Mouse (Mus musculus): ENCODE results near the gene Krt82. TPM values are rescaled to one million over a fixed set of nuclear protein-coding genes. Genes with fewer than 3 reads are reported as not detected.

The Krt82 gene
- total RNA-seq, 2 experiments from 2014 or later: not detected

- DNase-seq: no peak
Measured at GRCm38 (mm10) chr15:101508247-101508646, 42.2 kb downstream of the Krt82 start.

- DNase-seq: no peak
Measured at GRCm38 (mm10) chr15:101506896-101507758, 43.3 kb downstream of the Krt82 start.

GRCm38 (mm10) chr15:101497181-101497580 is 53.3 kb downstream of the Krt82 start:
- DNase-seq: no peak

- DNase-seq: no peak
Measured at GRCm38 (mm10) chr15:101495266-101495665, 55.2 kb downstream of the Krt82 start.

DNA sequence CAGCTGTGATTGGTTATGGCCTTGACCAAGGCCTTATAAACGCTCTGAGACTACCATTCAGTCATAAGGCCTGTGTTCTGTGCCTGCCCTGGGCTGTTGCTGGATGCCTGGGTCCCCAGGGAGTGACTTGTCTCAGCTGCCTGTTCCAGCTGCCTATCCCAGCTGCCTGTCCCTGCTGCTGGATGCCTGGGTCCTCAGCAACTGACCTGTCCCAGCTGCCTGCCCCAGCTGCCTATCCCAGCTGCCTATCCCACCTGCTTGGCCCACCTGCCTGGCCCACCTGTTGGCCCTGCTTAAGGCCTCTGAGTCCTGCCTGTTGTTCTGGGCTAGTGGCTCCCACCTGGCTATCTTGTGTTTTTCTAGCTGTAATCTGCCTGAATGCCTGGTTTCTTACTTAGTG is 56.3 kb downstream of the Krt82 start:
- no peak for DNase-seq

DNA sequence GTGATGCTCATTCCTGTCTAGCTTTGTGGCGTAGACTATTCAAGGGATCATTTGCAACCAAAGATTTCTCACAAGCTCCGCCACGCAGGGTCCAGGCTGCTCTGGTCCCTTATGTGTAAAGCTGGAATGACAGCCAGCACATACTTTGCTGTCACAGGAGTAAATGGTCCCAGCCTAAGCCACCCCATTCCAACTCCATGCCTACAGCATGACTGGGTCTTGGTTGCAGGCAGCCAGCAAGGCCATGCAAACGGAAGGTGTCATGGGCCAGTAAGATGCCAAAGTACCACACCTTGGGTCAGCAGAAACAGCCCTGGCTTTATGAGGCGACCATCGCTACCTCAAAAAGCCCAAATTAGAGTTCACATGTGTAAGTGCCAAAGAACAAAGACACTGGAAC is 56.8 kb downstream of the Krt82 start:
- no peak for DNase-seq

DNA sequence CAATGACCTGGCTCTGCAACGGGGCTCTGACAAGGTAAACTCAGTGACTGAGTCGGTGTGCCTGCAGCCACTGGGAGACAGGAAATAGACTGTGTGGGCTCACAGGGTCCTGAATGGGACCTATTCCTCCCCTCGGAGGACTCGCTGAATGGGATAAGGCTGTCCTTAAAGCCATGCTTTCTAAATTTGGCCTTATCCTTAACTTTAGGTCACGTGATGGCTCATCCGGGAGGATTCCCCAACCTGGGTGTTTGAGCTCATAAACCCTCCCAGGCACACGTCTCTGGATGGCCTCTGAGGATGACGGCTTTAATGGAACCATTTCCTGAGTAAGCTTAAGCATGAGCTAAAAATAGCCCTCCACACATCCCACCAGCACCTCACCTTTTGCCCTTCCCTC is 57.7 kb downstream of the Krt82 start:
- no peak for DNase-seq

GRCm38 (mm10) chr15:101491431-101491830 is 59.0 kb downstream of the Krt82 start, which contains the start of gene Krt83:
TSS of gene Krt83 (minus strand) at chr15:101491512.
- DNase-seq: no peak

Small RNAs within 50 kb of the gene (microRNA-seq; reads per million reads assigned to microRNA genes)
- gene Gm44393 (0 reads per million in 2 experiments), gene Gm44460 (0 reads per million in 2 experiments)

Other genes with a start within 250 kb of the Krt82 start
- under 1 TPM in 1 of 2 experiments, not detected in 1; 0.46 TPM for gene Krt80, start 180.5 kb downstream of the Krt82 start, total RNA-seq (2021)
- gene Krt7, start 139.6 kb downstream of the Krt82 start, total RNA-seq (2021): not detected
- gene Krt87, start 111.9 kb downstream of the Krt82 start, total RNA-seq (2021): under 1 TPM; 0.48 to 0.77 TPM
- gene Krt88, start 102.9 kb downstream of the Krt82 start, total RNA-seq (2021): not detected
- not detected for gene Krt81, start 86.9 kb downstream of the Krt82 start, total RNA-seq (2021)
- gene Krt86, start 77.2 kb downstream of the Krt82 start, total RNA-seq (2021): not detected
- not detected for gene Krt83, start 59.2 kb downstream of the Krt82 start, total RNA-seq (2021)
- not detected for gene Gm49425, start 33.4 kb downstream of the Krt82 start, total RNA-seq (2021)
- gene Krt84, start 17.8 kb downstream of the Krt82 start, total RNA-seq (2021): not detected
- not detected for gene Krt90, start 12.3 kb upstream of the Krt82 start, total RNA-seq (2021)
- not detected for gene Krt75, start 23.2 kb upstream of the Krt82 start, total RNA-seq (2021)
- gene Gm5414, start 77.5 kb upstream of the Krt82 start, total RNA-seq (2021): not detected
- gene Gm5478, start 96.7 kb upstream of the Krt82 start, total RNA-seq (2021): not detected
- gene Krt6b, start 129.6 kb upstream of the Krt82 start, total RNA-seq (2021): not detected
- not detected for gene Krt6a, start 143.6 kb upstream of the Krt82 start, total RNA-seq (2021)
- gene Krt5, start 162.2 kb upstream of the Krt82 start, total RNA-seq (2021): under 1 TPM; 0.56 to 0.85 TPM
- gene Krt71, start 192.4 kb upstream of the Krt82 start, total RNA-seq (2021): not detected
- gene Krt72, start 235.8 kb upstream of the Krt82 start, total RNA-seq (2021): not detected